Mouse (Mus musculus): ENCODE measurements around the gene Zfp931. TPM values are rescaled to one million over a fixed set of nuclear protein-coding genes. Genes with fewer than 3 reads are reported as not detected.
"Not testable (repeated sequence)": the region's sequence is repeated elsewhere in the genome, so short reads cannot be mapped to it uniquely, and the experiment has no call there.

Zfp931 gene
- 13.9 and 15.3 TPM in 2 replicates for polyA plus RNA-seq (2015; fragmentation: Nextera tagmentation; extraction: Ambion mirVana)

DNA sequence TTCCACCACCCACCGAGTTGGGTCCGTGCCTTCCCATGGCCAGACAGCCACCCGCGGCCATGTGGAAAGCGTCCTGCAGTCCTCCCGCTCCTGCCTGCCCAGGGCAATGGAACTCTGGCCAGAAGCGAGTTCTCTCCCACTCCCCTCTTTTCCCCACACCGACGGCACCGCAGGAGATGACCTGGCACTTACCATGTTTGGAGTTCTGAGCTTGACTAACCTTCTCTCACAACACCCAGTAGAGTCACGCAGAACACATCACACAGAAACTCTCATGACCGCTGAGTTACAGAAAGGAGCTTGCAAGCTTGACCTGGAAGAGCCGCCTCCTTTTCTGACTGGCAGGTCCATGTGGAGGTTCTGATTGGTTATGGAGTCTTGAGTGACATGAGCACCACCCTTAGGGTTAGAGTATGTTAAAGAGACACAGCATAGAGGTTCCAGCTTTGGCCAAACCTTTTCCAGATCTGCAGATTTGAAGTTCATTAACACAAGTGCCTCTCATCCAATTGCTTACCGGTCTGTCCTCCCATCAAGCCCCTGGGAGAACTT is at the start of gene Zfp931:
Zfp931 (minus strand) TSS at position 311 of the 552 bp plus-strand sequence.
- 0% methylated on average over 2 of the region's 14 CpGs for WGBS
- Histone ChIP-seq H3K4me3 (ENCODE audit: low read depth, low read length) (peak within 1 kb of the TSS; percentile 42), H3K4me2 (ENCODE audit: low read length) (peak within 1 kb of the TSS; percentile 50)
- H3K27ac ChIP-seq (ENCODE audit: low read length); H3K36me3 ChIP-seq (ENCODE audit: control insufficient read depth, insufficient read depth, low read length); H3K27me3 ChIP-seq (ENCODE audit: control insufficient read depth, insufficient read depth, low read depth, low read length); H3K9me3 ChIP-seq (replicated peaks; ENCODE audit: control insufficient read depth, low read length, poor library complexity, severe bottlenecking); H3K9ac ChIP-seq (ENCODE audit: low read depth, low read length); ATAC-seq; H3K4me1 ChIP-seq (ENCODE audit: control insufficient read depth, insufficient read depth, low read length): not testable (repeated sequence)

DNA sequence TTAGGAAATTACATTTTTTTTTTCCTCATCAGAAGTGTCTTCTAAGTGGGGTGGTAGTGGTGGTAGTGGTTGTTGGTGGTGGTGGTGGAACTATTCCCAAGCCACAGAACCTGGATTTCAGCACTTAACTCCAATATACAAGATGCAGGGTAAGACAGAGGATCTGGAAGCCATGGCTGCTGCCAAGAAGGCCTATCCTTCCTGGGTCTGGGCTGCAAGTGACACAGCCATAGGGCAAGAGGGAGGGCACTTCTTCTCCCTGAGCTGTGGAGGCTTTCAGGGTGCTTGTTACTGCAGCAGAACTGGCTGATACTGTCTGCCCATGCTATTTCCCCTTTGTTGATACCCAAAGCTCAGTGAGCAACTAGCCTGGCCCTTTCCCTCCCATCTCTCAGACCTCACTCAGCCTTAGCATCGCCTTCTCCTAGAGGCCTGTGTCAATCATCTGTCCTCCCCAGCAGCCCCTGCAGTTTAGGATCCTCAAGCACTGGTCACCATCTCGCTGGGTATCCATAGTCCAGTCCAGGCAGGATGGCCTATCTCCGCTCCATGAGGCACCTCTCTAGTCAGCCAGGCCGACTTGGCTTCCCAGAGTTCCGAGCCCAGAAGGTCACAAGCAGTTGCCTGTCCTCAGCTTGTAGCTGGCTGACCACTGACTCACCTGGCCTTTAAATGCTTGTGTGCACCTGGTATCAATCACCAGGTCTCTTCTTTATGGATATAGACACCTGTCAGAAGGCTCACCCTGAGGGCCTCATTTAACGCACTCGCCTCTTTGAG is 48.0 kb upstream of the Zfp931 start:
- Histone ChIP-seq H3K27ac (ENCODE audit: low read length) (no peak overlapping the region), H3K4me3 (ENCODE audit: low read depth, low read length) (no peak overlapping the region), H3K9me3 (replicated peaks; ENCODE audit: control insufficient read depth, low read length, poor library complexity, severe bottlenecking) (no peaks in the 10 kb centered on the region), H3K4me1 (ENCODE audit: control insufficient read depth, insufficient read depth, low read length) (no peaks in the 10 kb centered on the region), H3K27me3 (ENCODE audit: control insufficient read depth, insufficient read depth, low read depth, low read length) (no peaks in the 10 kb centered on the region), H3K4me2 (ENCODE audit: low read length) (no peak overlapping the region), H3K9ac (ENCODE audit: low read depth, low read length) (no peak overlapping the region), H3K36me3 (ENCODE audit: control insufficient read depth, insufficient read depth, low read length) (no peaks in the 10 kb centered on the region)
- no peak for ATAC-seq
- 92% methylated on average over 7 of the region's 7 CpGs for WGBS

DNA sequence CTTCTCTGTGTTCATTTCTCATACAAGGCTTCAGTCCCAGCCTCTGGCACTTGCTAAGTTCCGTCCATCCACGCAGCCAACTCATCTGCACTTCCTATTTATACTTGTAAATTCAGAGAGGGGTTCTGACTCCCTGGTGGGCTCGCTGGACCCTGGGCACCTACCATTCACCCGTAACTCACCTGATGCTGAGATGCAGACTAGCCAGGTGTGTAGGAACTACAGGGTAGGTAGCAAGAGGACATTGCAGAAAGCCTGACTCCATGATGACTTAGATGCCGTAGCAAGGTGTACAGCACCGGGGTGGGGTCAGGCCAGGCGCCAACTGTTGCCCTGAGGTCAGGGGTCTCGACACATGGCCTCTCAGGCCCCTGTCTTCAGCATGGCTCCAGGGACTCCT is 47.2 kb upstream of the Zfp931 start:
- WGBS: 84% methylated on average over 8 of the region's 8 CpGs
- Histone ChIP-seq H3K27ac (ENCODE audit: low read length) (no peak overlapping the region), H3K27me3 (ENCODE audit: control insufficient read depth, insufficient read depth, low read depth, low read length) (no peaks in the 10 kb centered on the region), H3K36me3 (ENCODE audit: control insufficient read depth, insufficient read depth, low read length) (no peaks in the 10 kb centered on the region), H3K4me2 (ENCODE audit: low read length) (no peak overlapping the region), H3K9me3 (replicated peaks; ENCODE audit: control insufficient read depth, low read length, poor library complexity, severe bottlenecking) (no peaks in the 10 kb centered on the region), H3K9ac (ENCODE audit: low read depth, low read length) (no peak overlapping the region), H3K4me1 (ENCODE audit: control insufficient read depth, insufficient read depth, low read length) (no peaks in the 10 kb centered on the region), H3K4me3 (ENCODE audit: low read depth, low read length) (no peak overlapping the region)
- no peak for ATAC-seq

DNA sequence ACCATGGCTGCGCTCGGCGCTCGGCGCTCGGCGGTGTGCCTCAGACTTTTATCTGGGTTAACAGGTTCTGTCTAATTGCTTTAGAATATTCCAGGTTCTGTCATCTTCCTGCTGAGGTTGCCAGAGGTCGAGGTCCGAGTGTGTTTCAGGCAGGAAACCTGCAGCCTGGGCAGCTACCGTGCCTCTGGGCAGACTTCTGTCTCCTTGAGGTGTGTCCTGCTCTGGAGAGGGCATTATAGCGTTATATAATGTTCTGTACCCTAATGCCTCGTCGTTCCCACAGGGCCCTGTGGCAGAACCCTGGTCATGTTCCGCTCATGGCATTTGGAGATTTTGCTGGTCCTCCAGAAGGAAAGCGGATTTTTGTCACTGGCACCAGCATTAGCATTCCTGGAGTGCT is 45.2 kb upstream of the Zfp931 start:
- H3K4me1 ChIP-seq (ENCODE audit: control insufficient read depth, insufficient read depth, low read length): peaks cover 6% of the 10 kb centered on the region
- H3K9me3 ChIP-seq (replicated peaks; ENCODE audit: control insufficient read depth, low read length, poor library complexity, severe bottlenecking): no peaks in the 10 kb centered on the region
- H3K36me3 ChIP-seq (ENCODE audit: control insufficient read depth, insufficient read depth, low read length): no peaks in the 10 kb centered on the region
- no peak overlapping the region for H3K27ac ChIP-seq (ENCODE audit: low read length)
- peaks cover 9% of the 10 kb centered on the region for H3K27me3 ChIP-seq (ENCODE audit: control insufficient read depth, insufficient read depth, low read depth, low read length)
- no peak for ATAC-seq
- H3K9ac ChIP-seq (ENCODE audit: low read depth, low read length): no peak overlapping the region
- no peak overlapping the region for H3K4me3 ChIP-seq (ENCODE audit: low read depth, low read length)
- WGBS: 86% methylated on average over 15 of the region's 15 CpGs
- H3K4me2 ChIP-seq (ENCODE audit: low read length): no peak overlapping the region

DNA sequence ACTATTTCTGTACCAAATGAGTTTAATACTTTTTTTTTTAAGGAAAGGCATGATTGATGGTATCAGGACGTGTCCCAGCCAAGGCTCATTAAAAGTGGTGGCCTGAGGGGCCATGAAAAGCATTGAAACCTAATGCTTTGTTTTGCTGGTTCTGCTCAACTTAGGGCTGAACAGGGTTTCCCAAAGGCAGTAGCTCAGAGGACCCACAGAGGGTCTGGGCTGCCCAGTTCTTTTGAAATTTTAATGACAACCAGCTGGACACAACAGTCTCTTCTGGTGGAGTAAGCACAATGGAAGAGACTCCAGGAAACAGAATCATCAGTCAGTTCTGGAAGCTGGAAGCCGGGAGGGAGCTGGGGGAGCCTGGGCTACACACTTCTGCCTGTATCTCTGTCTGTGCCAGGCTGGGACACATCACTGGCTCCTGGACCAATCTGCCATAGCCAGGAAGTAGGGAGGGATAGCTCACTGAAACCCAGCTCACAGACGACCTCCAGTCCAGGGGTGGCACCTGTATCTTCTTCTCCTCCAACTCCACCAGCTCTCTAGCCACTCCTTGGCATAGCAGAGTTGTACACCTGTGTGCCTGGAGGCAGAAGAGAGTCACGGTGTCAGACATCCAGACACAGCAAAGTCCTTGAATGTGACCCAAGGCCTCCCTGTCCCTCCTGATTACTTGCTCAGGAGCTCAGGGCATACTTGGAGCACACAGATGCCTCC is 43.8 kb upstream of the Zfp931 start:
- Histone ChIP-seq H3K27me3 (ENCODE audit: control insufficient read depth, insufficient read depth, low read depth, low read length) (peaks cover 14% of the 10 kb centered on the region), H3K27ac (ENCODE audit: low read length) (no peak overlapping the region), H3K4me3 (ENCODE audit: low read depth, low read length) (no peak overlapping the region), H3K4me2 (ENCODE audit: low read length) (no peak overlapping the region), H3K9me3 (replicated peaks; ENCODE audit: control insufficient read depth, low read length, poor library complexity, severe bottlenecking) (no peaks in the 10 kb centered on the region), H3K9ac (ENCODE audit: low read depth, low read length) (no peak overlapping the region), H3K4me1 (ENCODE audit: control insufficient read depth, insufficient read depth, low read length) (peaks cover 6% of the 10 kb centered on the region), H3K36me3 (ENCODE audit: control insufficient read depth, insufficient read depth, low read length) (no peaks in the 10 kb centered on the region)
- no peak for ATAC-seq
- WGBS: 35% methylated on average over 4 of the region's 4 CpGs

DNA sequence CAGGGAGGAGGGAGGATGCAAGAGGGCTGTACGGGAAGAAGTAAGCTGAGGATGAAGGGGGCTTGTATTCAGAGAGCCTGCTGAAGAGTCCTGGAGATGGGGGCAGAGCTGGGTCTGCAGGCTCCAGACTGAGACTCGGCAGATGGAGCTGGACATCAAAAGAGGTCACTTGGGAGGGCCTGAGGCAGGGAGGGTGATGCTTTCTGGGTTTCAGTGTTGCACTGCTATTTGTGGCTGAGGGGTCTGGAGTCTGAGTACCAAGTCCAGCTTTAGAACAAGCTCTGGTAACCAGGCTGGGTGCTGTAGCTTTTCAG is 43.1 kb upstream of the Zfp931 start:
- peaks cover 14% of the 10 kb centered on the region for H3K27me3 ChIP-seq (ENCODE audit: control insufficient read depth, insufficient read depth, low read depth, low read length)
- H3K36me3 ChIP-seq (ENCODE audit: control insufficient read depth, insufficient read depth, low read length): no peaks in the 10 kb centered on the region
- no peak overlapping the region for H3K4me2 ChIP-seq (ENCODE audit: low read length)
- peaks cover 6% of the 10 kb centered on the region for H3K4me1 ChIP-seq (ENCODE audit: control insufficient read depth, insufficient read depth, low read length)
- H3K9ac ChIP-seq (ENCODE audit: low read depth, low read length): no peak overlapping the region
- H3K9me3 ChIP-seq (replicated peaks; ENCODE audit: control insufficient read depth, low read length, poor library complexity, severe bottlenecking): no peaks in the 10 kb centered on the region
- H3K4me3 ChIP-seq (ENCODE audit: low read depth, low read length): no peak overlapping the region
- WGBS: 36% methylated on average over 2 of the region's 2 CpGs
- no peak overlapping the region for H3K27ac ChIP-seq (ENCODE audit: low read length)
- no peak for ATAC-seq

DNA sequence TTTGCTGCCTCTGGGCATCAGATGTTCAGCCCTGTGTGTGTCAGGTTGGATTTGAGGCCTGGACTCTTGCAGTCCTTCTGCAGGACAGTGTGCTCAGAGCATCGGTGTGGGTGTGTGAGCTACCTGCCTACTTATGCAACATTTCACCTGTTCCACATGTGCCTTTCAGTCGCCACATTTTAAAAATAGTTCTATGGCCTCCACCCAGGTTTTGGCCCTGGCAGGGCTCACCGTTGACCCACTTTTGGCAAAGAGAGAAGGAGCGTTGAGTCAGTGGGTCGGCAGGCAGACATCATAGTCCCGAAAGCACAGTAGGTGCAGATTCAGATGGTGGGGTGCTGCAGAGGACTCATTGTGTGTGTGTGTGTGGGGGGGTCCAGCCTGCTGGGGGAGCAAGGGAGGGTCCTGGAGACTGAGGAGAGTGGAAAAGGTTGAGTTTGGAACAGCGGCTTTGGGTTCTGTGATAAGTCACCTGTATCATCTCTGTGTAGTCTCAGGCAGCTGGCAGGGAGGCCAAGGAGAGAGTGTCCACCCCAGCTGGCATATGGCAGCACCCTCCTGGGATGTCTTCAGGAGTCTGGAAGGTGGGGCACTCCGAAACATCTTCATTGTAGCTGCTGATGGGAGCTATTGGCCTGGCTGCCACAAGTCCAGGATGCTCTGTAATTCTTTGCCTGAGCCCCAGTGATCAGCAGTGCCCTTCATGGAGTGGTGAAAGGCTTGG is 42.5 kb upstream of the Zfp931 start:
- peaks cover 14% of the 10 kb centered on the region for H3K27me3 ChIP-seq (ENCODE audit: control insufficient read depth, insufficient read depth, low read depth, low read length)
- ATAC-seq: no peak
- no peaks in the 10 kb centered on the region for H3K9me3 ChIP-seq (replicated peaks; ENCODE audit: control insufficient read depth, low read length, poor library complexity, severe bottlenecking)
- H3K4me3 ChIP-seq (ENCODE audit: low read depth, low read length): no peak overlapping the region
- no peak overlapping the region for H3K27ac ChIP-seq (ENCODE audit: low read length)
- peaks cover 6% of the 10 kb centered on the region for H3K4me1 ChIP-seq (ENCODE audit: control insufficient read depth, insufficient read depth, low read length)
- no peak overlapping the region for H3K9ac ChIP-seq (ENCODE audit: low read depth, low read length)
- no peak overlapping the region for H3K4me2 ChIP-seq (ENCODE audit: low read length)
- H3K36me3 ChIP-seq (ENCODE audit: control insufficient read depth, insufficient read depth, low read length): no peaks in the 10 kb centered on the region
- 87% methylated on average over 8 of the region's 8 CpGs for WGBS

DNA sequence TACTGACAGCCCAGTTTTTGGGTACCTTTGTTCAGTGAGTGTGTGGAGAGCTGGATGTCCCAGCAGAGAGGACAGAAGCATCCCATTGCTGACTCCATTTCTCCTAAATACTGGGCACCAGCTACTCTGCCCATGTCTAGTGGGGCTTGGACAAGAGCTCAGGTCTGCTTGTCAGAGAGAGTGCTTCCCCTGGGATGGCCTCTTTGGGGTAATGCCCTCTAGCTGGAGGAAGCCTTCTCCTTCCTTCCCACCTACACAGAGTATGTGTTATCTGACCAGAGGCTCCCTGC is 42.0 kb upstream of the Zfp931 start:
- no peak overlapping the region for H3K9ac ChIP-seq (ENCODE audit: low read depth, low read length)
- H3K9me3 ChIP-seq (replicated peaks; ENCODE audit: control insufficient read depth, low read length, poor library complexity, severe bottlenecking): no peaks in the 10 kb centered on the region
- H3K4me3 ChIP-seq (ENCODE audit: low read depth, low read length): no peak overlapping the region
- peaks cover 14% of the 10 kb centered on the region for H3K27me3 ChIP-seq (ENCODE audit: control insufficient read depth, insufficient read depth, low read depth, low read length)
- no peak overlapping the region for H3K27ac ChIP-seq (ENCODE audit: low read length)
- ATAC-seq: no peak
- peaks cover 6% of the 10 kb centered on the region for H3K4me1 ChIP-seq (ENCODE audit: control insufficient read depth, insufficient read depth, low read length)
- no peak overlapping the region for H3K4me2 ChIP-seq (ENCODE audit: low read length)
- no peaks in the 10 kb centered on the region for H3K36me3 ChIP-seq (ENCODE audit: control insufficient read depth, insufficient read depth, low read length)
